Mouse (Mus musculus): ENCODE data around the gene Olfr455.

Olfr455 gene

GRCm38 (mm10) chr6:42487114-42487513 lies 60.3 kb downstream of the Olfr455 start, which contains the start of gene Olfr456:
Olfr456 (minus strand) TSS chr6:42487214.
- no peak for DNase-seq (ENCODE audit: low spot score)

Data from urinary bladder, postnatal 10 days (tissue).